Mouse (Mus musculus) bone marrow macrophage, adult 2 months (primary cell): ENCODE results near the gene Cacng5. TPM values are rescaled to one million over a fixed set of nuclear protein-coding genes. Genes with fewer than 3 reads are reported as not detected.

ENCODE experiments used
- H3K27ac ChIP-seq: 2 replicates; pipeline ENCODE4 v1.5.1; 2012; ENCODE audit warnings: low read depth, low read length; ENCODE audit not compliant: insufficient read depth
- H3K4me1 ChIP-seq: 2 replicates; pipeline ENCODE4 v1.6.1; 2012; ENCODE audit warnings: low read length; ENCODE audit not compliant: control insufficient read depth, insufficient read depth
- H3K4me3 ChIP-seq: 2 replicates; pipeline ENCODE4 v1.5.1; 2012; ENCODE audit warnings: mild to moderate bottlenecking, low read length, moderate library complexity; ENCODE audit not compliant: insufficient read depth
- CTCF ChIP-seq: IDR thresholded peaks from 2 replicates; pipeline ENCODE4 v1.5.1; 2012; ENCODE audit warnings: low read depth, mild to moderate bottlenecking, low read length, moderate library complexity
- POLR2A ChIP-seq: IDR thresholded peaks from 2 replicates; pipeline ENCODE4 v1.6.1; 2012; ENCODE audit warnings: mild to moderate bottlenecking, low read depth, low read length, borderline replicate concordance
- polyA plus RNA-seq: library from polyadenylated mRNA; stranded (reverse); fragments of >200 nt; gene quantifications from 2 replicates; pipeline ENCODE4 v1.2.4, GENCODE M21; 2012; ENCODE audit not compliant: missing spikeins, insufficient read depth, insufficient read length

Gene Cacng5
- polyA plus RNA-seq, 1 experiment, result not detected

- no peaks in the 10 kb centered on the region for H3K4me1 ChIP-seq
Measured at GRCm38 (mm10) chr11:107891377-107891776, 23.5 kb downstream of the Cacng5 start.

GRCm38 (mm10) chr11:107887342-107887741 is 27.5 kb downstream of the Cacng5 start:
- TF ChIP-seq CTCF, result no peak
- H3K27ac ChIP-seq, result no peak overlapping the region
- H3K4me3 ChIP-seq, result no peak overlapping the region
- no peaks in the 10 kb centered on the region for H3K4me1 ChIP-seq

More at GRCm38 (mm10) chr11:107891377-107891776, 23.5 kb downstream of the Cacng5 start:
- TF ChIP-seq POLR2A (no peak), CTCF (no peak)
- no peak overlapping the region for H3K4me3 ChIP-seq
- H3K27ac ChIP-seq, result no peak overlapping the region

DNA sequence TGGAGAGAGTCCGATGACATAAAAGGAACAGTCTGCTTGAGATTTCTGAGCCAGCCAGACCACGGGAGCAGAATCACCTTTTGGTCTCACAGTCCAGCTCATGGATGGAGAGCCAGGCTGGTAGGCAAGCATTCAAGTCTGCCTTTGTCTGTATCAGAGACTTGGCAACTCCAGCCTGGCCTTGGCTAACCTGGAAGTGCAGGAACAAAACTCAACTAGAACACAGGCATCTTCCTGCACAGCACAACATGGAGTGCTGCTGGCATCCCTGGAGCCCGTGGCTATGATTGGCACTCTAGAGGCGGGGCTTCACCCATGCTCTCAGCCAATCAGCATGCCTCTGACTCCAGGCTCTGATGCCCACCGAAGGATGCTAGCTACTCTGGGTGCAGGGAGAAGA is 38.0 kb downstream of the Cacng5 start:
- TF ChIP-seq CTCF (no peak), POLR2A (no peak)
- Histone ChIP-seq H3K4me3 (no peak overlapping the region), H3K4me1 (no peaks in the 10 kb centered on the region), H3K27ac (no peak overlapping the region)

DNA sequence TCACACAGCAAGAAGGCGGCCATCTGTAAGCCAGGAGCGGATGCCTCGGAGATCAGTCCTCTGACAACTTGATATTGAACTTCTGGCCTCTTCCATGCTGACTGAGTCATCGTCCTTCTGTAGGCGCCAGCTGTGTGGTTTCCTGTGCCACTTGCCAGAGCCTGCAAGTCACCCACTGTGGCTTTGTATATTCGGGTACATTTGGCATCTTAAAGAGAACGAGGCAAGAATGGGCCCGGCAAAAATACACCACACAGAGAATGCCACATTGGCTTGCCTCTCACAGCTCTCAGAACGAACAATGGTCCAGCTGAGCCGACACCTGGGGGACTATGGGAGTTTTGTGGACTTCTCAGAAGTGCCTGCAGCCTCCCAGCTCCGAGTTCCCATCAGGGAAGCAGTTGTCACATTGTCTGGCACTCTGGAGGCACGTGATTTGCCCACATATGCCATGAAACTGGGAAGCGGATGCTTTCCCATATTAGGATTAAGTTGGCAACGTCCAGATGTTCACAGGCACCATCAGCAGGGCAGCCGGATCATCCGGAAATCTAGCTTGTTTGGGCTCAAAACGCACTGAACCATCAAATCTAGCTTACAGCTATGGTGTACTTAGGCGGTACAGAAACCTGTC is 38.9 kb downstream of the Cacng5 start:
- no peak overlapping the region for H3K27ac ChIP-seq
- TF ChIP-seq POLR2A, result no peak
- no peak for TF ChIP-seq CTCF
- H3K4me3 ChIP-seq, result no peak overlapping the region
- no peaks in the 10 kb centered on the region for H3K4me1 ChIP-seq

GRCm38 (mm10) chr11:107872743-107873142 is 42.1 kb downstream of the Cacng5 start:
- Histone ChIP-seq H3K4me1 (no peaks in the 10 kb centered on the region), H3K27ac (no peak overlapping the region), H3K4me3 (no peak overlapping the region)
- no peak for TF ChIP-seq CTCF
- TF ChIP-seq POLR2A, result no peak

GRCm38 (mm10) chr11:107867509-107867908 is 47.3 kb downstream of the Cacng5 start:
- TF ChIP-seq CTCF (no peak), POLR2A (no peak)
- H3K27ac ChIP-seq, result no peak overlapping the region
- no peaks in the 10 kb centered on the region for H3K4me1 ChIP-seq
- no peak overlapping the region for H3K4me3 ChIP-seq

DNA sequence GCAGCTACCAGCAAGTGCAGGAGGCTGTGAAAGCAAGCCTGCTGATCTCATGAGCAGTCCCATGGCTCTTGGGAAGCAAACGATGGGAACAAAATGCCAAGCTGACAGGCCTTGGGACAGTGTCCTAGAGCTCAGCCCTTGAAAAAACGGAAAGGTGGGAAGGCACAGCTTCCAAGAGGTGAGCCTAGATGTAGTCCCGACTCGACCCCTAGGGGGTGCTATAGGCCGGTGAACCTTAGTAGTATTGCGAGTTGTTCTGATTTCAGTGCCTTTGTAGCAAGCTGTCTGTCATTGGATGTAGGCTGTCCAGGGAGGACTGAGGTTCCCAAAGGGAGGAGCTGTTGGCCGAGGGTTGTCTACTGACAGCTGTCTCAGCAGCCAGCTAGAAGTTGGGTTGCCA is 49.7 kb downstream of the Cacng5 start:
- Histone ChIP-seq H3K4me3 (no peak overlapping the region), H3K27ac (no peak overlapping the region), H3K4me1 (no peaks in the 10 kb centered on the region)
- TF ChIP-seq POLR2A, result no peak
- TF ChIP-seq CTCF, result peak; percentile 68; the same call in 1 of the 2 replicates

DNA sequence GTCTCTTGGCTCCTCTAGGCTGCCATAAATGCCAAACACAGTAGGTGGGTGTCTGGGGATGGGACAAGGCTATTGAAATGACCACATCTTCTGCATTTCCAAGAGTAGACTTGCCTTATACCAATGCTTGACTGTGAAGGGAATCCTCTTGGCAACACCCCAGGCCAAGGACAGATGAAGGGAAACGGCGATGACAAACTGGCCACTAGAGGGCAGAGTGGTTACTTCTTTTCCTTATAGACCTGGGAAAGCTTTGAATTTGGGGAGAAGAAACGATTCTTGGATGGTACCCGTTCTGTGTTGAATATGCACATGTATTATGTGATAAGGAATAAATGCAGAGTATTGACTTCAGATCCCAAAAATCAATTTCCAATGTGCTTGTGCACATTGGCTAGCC is 50.8 kb downstream of the Cacng5 start:
- H3K4me1 ChIP-seq, result no peaks in the 10 kb centered on the region
- H3K4me3 ChIP-seq, result no peak overlapping the region
- TF ChIP-seq POLR2A (no peak), CTCF (peak; percentile 68)
- no peak overlapping the region for H3K27ac ChIP-seq

DNA sequence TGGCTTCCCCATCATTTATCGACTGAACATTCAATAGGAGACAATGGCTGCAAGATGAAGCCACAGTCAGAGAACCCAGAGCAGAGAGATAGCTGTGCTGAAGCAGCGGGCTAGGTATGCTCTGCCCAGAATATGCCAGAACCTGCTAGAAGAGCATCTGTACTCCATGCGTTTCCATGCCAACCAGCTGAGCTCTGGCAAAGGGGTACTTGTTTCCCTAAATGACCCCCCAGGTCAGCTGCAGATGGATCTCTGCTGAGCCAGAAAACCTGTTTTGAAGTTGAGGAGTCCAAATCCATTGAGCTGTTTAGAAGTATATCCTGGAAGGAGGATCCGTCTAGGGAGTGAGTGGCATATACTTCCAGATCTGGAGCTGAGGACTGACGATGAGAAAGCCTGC is 53.1 kb downstream of the Cacng5 start:
- no peak overlapping the region for H3K27ac ChIP-seq
- TF ChIP-seq CTCF, result no peak
- TF ChIP-seq POLR2A, result no peak
- no peaks in the 10 kb centered on the region for H3K4me1 ChIP-seq
- no peak overlapping the region for H3K4me3 ChIP-seq

DNA sequence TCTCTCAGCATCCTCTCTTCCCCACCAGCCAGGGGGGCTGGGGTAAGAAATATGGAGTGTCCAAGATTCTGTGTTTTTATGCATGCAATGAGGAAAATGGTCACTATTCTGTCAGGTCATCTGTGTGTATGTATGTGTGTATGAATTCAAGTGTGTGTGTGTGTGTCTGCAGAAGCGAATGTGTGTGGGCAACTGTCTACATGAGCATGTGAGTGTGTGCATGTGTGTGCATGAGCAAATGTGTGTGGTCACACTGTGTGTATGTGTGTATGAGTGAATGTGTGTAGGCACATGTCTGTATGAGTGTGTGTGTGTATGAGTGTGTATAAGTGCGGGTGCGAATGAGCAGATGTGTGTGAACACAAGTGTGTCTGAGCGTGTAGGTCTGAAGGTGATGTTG is 55.0 kb downstream of the Cacng5 start:
- Histone ChIP-seq H3K4me3 (no peak overlapping the region), H3K4me1 (no peaks in the 10 kb centered on the region), H3K27ac (no peak overlapping the region)
- TF ChIP-seq POLR2A (no peak), CTCF (no peak)

- no peaks in the 10 kb centered on the region for H3K4me1 ChIP-seq
- TF ChIP-seq POLR2A, result no peak
- TF ChIP-seq CTCF, result peak; percentile 73
- no peak overlapping the region for H3K4me3 ChIP-seq
- H3K27ac ChIP-seq, result no peak overlapping the region
Measured at GRCm38 (mm10) chr11:107859288-107859687, 55.6 kb downstream of the Cacng5 start.
